Mouse (Mus musculus) left cerebral cortex, postnatal 4 days (tissue): ENCODE measurements around the gene Cdadc1. TPM values are rescaled to one million over a fixed set of nuclear protein-coding genes. Genes with fewer than 3 reads are reported as not detected.
A peak's percentile ranks its signal among the peaks of the same experiment; 100 is the strongest.
"Not testable (repeated sequence)": the region's sequence is repeated elsewhere in the genome, so short reads cannot be mapped to it uniquely, and the experiment has no call there.

Experiments
- DNase-seq: peaks from one replicate; pipeline ENCODE4 v3.0.0-alpha.2; 2022
- intact Hi-C: fragments of 180-260 bp; cut with DNase I; formaldehyde crosslinking; loops from one replicate; pipeline ENCODE4 v1.15.1; 2025
- total RNA-seq, 2 experiments: library from RNA; stranded (reverse); gene quantifications; 2 replicates each; pipeline ENCODE4 v1.2.3; 2021

Cdadc1 gene
- total RNA-seq, 2 experiments from 2014 or later: 28.3 to 31.5 TPM

DNA sequence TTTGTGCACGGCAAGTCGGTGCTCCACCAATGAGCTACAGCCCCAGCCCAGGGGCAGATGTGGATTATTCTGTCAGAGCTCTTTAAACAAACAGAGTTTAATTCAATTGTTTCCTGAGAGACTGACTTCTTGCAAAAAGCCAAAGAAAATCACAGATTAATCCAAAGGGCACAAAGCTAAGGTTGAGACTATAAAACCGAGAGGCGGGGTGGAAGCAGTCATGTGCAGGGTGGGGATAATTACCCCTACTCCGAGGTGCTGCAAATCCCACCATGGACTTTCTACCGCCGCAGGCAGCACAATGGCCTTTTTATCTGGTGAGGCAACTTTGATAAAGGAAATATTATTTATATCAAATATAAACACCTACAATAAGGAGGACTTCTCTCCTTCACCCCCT is 19.0 kb upstream of the Cdadc1 start:
- intact Hi-C loops: loop anchor here (10.0 kb wide), 1 partner anchor 328 kb away; no protein-coding TSS in a partner anchor

DNA sequence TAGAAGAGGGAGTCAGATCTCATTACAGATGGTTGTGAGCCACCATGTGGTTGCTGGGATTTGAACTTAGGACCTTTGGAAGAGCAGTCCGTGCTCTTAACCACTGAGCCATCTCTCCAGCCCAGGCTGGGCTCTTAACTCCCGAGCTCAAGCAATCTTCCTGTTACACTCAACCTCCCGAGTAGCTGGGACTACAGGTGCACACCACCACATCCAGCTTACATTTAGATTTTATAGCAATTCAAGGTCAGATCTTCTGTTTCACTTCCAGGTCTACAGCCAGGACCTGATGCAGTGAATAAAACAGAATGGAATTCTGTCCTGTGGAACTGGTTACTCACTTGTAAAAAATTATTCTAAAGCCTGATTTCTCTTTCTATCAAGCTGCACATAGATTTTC is 16.4 kb upstream of the Cdadc1 start:
- not testable (repeated sequence) for DNase-seq
- intact Hi-C loops: loop anchor here (10.0 kb wide), 1 partner anchor 331 kb away; no protein-coding TSS in a partner anchor

More for the DNA sequence above, 19.0 kb upstream of the Cdadc1 start:
- DNase-seq: no peak

DNA sequence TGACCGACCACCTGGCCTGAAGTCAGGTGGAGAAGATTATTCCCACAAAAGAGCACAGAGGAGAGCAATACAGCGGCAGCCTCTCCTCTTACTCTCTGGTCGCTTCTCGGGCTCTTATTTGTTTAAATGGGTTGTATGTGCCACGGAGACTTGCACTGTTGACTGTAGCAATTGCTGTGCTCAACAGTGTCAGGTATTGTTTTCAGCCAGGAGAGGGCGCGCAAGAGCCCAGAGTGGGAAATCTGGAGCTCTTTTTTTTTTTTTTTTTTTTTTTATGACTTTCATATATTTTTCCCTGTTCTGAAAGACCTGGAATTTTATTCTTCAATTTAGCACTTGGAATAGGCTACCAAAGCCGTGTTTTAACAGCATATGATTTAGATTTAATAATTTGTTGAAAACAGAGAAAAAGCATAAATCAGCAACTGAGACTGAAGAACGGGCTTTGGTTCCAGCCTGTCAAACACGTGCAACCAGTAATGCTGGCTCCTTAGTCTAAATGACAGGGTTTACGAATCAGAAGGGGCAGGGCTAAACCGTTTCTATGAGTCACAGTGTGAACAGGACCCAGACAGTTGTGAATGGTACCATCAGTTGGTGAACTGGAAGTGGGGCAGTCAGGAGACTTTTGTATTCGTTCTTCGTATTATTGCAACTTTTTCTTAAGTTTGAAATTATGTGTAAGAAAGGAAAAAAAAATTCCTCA is 15.3 kb upstream of the Cdadc1 start:
- DNase-seq: peak; percentile 83
- intact Hi-C loops: loop anchor here (10.0 kb wide), 1 partner anchor 332 kb away; no protein-coding TSS in a partner anchor

DNA sequence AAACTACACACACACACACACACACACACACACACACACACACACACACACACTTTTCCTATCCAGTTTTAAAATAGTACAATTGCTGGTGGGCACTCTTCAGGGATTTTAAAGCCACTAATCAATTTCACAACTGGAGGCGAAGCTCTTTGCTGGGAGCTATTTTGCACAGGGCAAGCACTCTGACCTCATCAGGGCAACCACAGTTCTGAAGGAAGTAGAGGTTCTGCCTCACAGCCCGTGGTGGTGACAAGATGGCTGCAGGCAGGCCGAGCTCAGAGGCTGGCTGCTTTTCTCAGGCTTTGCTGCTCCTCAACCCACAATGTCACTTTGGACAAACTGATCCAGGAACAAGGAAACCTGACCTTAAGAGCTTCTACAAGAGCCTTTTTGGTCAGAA is 9.3 kb upstream of the Cdadc1 start:
- intact Hi-C loops: no loop called here
- no peak for DNase-seq

DNA sequence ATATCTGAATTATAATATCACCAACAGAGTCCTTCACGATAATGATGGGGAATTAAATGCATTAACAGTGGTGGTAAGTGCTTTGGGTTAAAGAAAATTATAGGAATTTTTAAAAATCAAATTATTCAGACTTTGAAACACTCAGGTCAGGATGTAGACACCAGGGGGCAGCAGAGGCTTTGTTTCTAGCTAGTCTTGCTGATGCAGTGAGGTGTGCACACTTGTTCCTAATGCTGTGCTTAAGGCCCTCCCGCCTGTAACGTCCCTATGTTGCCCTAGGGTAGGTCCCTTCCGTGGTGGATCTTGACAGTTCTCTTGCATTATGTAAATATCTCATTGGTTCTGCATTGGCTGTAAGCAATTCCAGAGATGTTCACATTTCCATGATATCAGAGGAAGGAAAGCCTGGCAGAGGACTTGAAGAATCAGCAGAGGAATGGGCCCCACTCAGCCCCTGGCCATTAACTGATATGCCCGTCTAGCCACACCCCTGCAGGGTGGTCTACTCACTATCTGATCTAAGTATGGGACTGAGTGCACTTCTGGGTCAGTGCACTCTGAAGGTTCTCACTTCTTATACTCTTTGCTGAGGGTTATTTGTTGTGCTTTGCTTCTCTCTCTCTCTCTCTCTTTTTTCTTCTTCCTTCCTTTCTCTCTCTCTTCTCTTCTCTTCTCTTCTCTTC is 8.1 kb upstream of the Cdadc1 start:
- intact Hi-C loops: loop anchor here (2.0 kb wide), 1 partner anchor 411 kb away; no protein-coding TSS in a partner anchor
- DNase-seq: peak; percentile 76

DNA sequence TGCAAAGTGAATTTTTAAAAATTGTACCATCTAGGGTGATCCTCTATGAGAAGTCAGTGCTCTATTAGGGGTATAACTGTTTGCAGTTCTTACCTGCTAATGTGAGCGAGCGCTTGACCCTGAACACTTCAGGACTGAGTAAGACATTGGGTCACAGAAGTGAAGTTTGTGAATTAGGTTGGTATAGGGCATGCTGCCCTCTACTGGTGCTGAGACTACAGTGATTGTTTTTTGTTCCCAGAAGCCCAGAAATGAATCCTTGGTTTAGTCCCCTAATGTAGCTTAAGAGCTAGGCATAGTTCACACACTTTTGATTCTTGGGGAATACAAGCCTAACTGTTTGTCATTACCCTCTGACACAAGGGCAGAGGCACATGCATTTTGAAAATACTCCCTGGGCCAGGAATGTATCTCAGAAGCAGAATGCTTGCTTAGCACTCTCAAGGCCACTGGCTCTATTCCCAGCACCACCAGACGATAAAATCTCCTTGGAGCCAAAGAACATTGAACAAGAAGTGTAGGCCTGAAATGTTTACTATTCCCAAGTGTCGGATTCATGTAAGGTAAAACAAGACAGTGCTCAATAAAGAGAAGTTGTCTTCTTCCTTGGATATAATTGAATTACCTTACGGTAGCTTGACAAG is 6.4 kb upstream of the Cdadc1 start:
- intact Hi-C loops: loop anchor here (2.0 to 5.0 kb wide), 2 partner anchors 413 to 1093 kb away; no protein-coding TSS in a partner anchor
- DNase-seq: peak; percentile 11

DNA sequence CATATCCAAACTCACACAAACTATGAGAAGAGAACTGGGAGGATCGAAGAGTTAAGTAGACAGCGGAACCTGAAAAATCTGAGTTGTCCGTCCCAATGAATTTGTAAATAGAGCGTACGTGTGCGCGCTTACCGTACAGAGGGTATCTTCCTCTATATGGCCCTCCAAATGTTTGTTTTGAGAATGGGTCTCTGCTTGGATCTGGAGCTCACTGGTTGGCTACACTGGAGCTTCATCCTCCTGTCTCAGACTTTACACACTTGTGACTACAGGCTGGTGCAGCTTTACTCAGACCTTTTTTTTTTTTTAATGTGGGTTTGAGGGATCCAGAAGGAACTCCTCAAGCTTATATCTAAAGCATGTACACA is 485 bp upstream of the Cdadc1 start:
- no peak for DNase-seq
- intact Hi-C loops: loop anchor here (10.0 kb wide), 1 partner anchor 637 kb away; no protein-coding TSS in a partner anchor

DNA sequence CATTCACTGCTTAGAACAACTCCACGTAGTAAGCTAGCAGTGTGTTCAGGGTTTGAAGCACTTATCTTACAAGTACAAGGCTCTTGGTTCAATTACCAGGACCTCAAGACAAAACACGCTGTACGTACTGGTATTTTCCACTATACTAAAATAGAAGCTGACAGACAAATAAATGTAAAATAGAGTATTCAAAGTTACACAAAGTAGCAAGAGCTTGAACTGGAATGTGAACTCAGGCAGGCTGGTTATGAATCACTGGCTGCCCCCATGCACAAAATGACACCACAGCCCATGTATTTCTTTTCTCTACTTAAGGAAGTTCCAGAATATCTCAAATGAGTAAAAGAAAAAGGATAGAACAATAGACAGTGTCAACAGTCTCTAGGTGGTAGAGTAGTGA is 2.8 kb downstream of the Cdadc1 start:
- DNase-seq: no peak
- intact Hi-C loops: loop anchor here (10.0 kb wide), 1 partner anchor 640 kb away; no protein-coding TSS in a partner anchor

DNA sequence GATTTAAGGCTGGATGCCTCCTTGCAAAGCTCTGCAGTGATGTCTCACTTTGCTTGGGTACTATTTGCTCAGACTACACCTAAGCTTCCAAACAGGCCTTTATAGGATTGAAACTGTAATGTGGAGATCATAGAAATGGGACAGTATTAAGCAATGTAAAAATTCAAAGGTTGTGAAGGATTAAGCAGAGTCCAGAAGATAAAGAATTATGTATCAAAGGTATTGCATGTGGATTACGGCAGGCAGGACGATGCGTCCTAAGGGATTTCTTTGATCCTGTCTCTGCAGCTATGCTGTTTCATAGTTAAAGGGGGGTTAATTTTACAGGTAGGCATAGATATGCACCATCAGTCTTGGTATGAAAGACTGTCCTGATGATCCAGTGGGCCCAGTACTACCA is 5.2 kb downstream of the Cdadc1 start:
- intact Hi-C loops: loop anchor here (10.0 kb wide), 1 partner anchor 642 kb away; no protein-coding TSS in a partner anchor
- no peak for DNase-seq

DNA sequence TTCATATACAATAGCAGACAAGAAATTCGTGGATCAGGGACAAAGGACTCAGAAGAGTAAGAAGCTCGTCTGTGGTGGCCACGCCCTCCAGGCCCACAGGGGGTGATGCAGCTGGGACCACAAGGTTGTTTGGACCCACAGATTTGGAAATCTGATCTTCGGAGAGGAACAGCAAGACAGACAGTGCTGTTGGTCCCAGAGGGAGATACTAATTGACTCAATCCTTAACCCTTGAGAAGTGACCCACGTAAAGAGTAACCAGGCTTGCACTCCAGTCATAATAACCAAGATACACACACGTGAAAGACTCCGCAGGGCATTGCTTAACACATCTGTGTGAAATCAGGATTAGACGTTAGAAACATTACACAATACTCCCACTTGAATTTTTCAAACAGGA is 5.9 kb downstream of the Cdadc1 start:
- intact Hi-C loops: loop anchor here (10.0 kb wide), 1 partner anchor 643 kb away; no protein-coding TSS in a partner anchor
- DNase-seq: no peak

DNA sequence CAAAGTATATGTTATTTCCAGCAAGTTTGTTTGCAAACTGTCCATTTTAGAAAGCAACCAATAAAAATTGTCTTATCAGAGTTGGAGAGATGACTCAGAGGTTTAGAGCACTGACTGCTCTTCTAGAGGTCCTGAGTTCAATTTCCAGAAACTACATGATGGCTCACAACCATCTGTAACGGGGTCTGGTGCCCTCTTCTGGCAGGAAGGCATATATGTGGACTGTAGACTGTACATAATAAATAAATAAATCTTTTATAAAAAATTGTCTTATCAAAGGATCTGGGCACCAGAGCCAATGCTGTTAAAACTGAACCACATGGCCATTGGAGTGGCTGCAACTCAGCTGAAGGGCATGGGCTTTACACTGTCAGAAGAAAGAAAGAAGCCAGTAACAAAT is 7.1 kb downstream of the Cdadc1 start:
- DNase-seq: no peak
- intact Hi-C loops: loop anchor here (10.0 kb wide), 1 partner anchor 644 kb away; no protein-coding TSS in a partner anchor

DNA sequence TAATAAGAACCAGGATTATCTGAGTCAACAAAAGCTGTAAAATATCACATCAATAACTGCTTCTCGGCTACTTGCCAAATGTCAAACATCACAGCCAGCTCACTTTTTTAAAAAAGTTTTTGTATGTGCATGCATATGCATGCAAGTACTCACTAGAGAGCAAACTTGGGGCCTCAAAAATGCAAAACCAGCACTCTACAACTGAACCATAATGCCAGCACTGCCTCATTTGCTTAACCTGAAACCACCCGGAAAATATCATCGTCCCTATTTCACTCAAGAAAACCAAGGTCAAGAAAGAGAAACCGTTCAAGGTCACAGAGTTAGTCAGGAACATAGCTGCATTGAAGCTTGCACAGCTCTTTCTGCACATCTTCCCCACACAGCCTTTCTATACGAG is 21.4 kb downstream of the Cdadc1 start:
- intact Hi-C loops: no loop called here
- no peak for DNase-seq

DNA sequence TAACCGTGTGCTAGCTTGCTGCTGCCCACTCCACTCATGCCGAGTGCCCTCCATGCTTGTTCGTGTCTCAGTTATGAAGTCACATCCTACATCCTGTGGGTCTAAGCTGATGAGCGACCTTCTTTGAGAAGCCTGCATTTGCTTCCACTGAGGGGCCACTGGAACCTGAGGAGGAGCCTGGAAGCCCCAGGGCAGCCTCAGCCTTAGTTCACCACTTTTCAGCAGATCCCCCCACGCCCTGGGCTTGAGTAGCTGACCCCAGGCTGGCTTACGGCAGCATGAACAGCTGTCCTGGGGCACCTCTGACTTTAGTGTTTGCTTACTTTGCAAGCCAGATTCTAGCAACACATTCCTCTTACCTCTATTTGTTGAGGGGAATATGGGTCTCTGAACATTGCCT is 31.0 kb downstream of the Cdadc1 start:
- no peak for DNase-seq
- intact Hi-C loops: no loop called here

DNA sequence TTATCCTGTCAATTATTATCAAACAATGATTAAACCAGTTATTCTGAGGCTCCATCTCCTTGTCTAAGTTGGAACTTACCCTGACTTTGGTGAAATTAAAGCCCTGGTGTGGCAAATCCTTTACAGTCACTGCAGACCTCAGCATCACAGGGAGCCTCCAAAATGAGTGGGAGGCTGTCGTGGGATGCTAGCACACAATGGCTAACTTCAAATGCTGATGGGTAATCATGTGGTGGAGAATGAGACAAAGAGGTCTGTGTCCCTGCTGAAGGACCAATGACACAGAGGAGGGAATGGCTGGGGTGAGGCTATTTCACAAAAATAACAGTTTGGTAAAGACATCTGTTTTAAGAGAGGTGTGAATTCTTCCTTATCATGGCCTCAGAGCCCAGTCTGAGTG is 39.9 kb downstream of the Cdadc1 start:
- DNase-seq: no peak
- intact Hi-C loops: loop anchor here (5.0 to 10.0 kb wide), 2 partner anchors 173 to 401 kb away; no protein-coding TSS in a partner anchor

DNA sequence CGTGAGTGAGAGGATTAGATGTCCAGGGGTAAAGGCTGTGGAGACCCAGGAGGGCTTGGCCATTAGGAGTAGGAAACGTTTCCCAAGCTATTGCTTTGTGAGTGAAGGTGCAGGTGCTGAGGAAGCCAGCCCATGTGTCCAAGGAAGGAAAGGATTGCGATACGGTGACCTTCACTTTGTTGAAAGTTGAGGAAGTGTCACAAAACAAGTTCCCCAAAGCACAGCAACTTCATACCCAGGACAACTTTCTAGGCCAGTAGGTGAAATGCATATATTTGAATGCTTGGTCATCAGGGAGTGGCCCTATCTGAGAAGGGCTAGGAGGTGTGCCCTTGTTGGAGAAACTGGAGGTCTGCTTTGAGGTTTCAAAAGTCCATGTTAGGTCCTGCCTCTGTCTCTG is 40.7 kb downstream of the Cdadc1 start:
- no peak for DNase-seq
- intact Hi-C loops: loop anchor here (5.0 to 10.0 kb wide), 2 partner anchors 172 to 400 kb away; no protein-coding TSS in a partner anchor

DNA sequence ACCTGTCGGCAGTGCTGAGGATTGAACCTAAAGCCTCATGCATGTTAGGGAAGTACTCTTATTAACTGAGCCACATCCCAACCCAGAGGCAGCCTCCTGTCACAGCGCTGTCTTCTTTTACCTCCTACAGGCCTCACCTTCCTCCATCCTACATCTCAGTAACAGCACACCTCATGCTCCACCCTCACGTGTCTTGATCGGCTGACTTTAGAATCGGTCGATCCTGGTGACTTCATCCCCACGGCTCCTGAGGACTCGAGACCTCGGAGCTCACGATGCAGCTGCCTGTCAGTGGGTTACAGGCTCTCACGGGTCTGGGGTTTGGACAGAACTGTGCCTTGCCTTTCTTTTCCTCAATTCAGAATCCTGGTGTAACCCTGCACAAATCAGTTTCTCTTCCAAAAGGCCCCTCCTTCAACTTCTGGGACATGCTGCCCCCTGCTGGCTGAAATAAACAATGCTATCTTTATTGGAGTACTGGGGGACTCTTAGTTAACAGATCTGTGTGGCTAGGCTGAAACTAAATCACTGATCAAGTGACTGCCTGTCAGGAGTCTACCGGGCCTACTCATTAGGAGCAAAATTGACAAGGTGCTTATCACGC is 41.7 kb downstream of the Cdadc1 start:
- intact Hi-C loops: loop anchor here (5.0 to 10.0 kb wide), 2 partner anchors 171 to 399 kb away; no protein-coding TSS in a partner anchor
- DNase-seq: peak; percentile 66

DNA sequence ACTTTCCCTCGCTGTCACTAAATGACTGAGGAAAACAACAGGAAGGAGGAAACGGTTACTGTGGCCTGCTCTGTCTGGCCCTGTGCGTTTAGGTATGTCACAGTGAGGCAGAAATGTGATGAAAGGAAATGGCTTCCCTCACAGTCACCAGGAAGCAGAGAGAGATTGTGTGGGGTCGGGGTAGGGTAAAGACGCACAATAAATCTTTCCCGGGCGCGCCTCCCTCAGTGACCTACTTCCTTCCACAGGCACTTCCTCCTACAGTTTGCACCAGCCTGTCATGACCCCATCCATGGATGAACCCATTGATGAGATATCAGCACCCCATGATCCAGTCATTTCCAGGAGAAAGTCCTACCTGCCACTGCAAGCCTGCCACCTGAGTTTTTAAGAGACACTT is 42.7 kb downstream of the Cdadc1 start:
- intact Hi-C loops: loop anchor here (5.0 to 10.0 kb wide), 2 partner anchors 170 to 398 kb away; no protein-coding TSS in a partner anchor
- DNase-seq: no peak

DNA sequence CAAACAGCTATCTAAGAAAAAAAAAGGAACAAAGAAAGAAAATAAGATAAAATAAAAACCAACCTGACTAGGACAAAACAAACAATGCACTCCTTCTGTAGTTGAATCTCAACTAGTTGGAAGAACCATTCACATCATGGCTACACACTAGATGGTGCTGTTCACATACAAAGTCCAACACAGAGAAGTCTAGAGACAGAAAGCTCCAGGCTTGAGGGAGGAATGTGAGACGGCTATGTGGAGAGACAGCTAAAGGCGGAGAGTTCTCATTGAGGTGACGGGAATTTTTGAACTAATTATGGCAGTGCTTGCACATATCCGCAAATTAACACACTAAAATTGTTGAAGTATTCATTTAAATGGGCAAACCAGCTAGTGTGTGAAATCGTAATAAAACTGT is 43.7 kb downstream of the Cdadc1 start:
- intact Hi-C loops: loop anchor here (10.0 kb wide), 1 partner anchor 169 kb away; no protein-coding TSS in a partner anchor
- no peak for DNase-seq

DNA sequence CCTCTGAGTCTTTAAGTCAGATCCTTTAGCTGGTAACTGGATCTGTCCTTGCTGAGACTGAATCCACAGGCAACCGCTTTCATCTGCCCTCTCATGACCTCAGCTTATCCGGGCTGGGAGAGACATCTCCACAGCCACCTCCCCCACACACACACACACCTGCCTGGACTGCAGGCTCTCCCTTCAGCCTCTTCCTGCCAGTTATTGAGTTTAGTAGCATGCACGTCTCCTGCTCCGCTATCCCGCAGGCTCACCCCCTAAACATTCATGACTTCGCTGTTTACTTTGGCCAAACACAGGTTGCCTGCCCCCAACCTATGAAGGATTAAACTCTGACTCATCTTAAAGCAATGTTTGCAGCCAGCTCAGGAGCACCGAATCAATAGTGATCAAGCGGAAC is 45.8 kb downstream of the Cdadc1 start:
- intact Hi-C loops: loop anchor here (10.0 kb wide), 1 partner anchor 167 kb away; no protein-coding TSS in a partner anchor
- no peak for DNase-seq

DNA sequence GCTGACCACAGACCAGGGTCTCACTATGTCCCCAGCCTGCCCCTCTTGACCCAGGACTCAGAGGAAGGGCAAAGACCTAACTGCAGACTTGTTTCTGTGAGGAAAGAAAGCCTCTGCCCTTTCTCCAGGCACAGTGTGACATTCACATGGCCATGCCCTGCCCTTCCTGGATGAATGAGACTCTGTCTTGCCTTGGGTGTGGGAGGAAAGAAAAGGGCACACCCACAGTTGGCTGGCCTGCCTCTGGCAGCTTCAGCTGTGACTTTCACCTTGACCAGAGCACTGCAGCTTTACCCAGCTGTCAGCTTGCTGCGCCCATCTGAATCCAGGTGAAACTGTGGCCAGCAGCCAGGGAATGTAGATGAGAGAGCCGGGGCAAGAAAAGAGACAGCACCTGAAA is 46.9 kb downstream of the Cdadc1 start:
- DNase-seq: no peak

More for the DNA sequence above, 46.9 kb downstream of the Cdadc1 start:
- intact Hi-C loops: loop anchor here (10.0 kb wide), 1 partner anchor 166 kb away; no protein-coding TSS in a partner anchor
